Mouse (Mus musculus) liver, embryonic 14.5 days (tissue): ENCODE measurements around the gene Slc12a3.

Experiments used
- CTCF ChIP-seq: IDR thresholded peaks from 2 replicates; pipeline ENCODE4 v1.5.1; 2016; ENCODE audit warnings: antibody characterized with exemption, low read depth, control low read depth
- EP300 ChIP-seq: IDR thresholded peaks from 2 replicates; pipeline ENCODE4 v1.6.1; 2016; ENCODE audit warnings: antibody characterized with exemption, low read depth

GRCm38 (mm10) chr8:94375551-94375991, 46.6 kb downstream of the Slc12a3 start:
- no peak for TF ChIP-seq CTCF
- no peak for TF ChIP-seq EP300
